Mouse (Mus musculus): ENCODE data around the gene Rps21. TPM values are rescaled to one million over a fixed set of nuclear protein-coding genes. Genes with fewer than 3 reads are reported as not detected.

Gene Rps21
- total and polyA plus RNA-seq, 2 experiments = 713 to 880 TPM

DNA sequence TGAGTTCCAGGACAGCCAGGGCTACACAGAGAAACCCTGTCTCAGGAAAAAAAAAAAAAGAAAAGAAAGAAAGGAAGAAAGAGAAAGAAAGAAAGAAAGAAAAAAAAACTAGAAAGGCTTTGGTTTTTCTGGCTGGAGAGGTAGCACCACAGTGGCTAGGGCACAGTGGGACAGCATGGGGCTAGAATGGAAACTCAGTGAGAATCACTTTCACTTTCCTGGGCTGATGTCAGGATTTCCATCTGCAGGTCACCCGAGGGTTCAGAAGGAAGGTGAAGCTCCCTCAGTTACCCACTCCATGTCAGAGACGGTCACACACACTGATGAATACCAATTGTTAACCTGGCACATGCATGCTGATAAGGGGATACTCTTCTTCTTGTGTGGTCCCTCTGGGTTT, 50.5 kb downstream of the Rps21 start:
- no peak overlapping the region for H3K9ac ChIP-seq (ENCODE audit: low read depth, low read length)
- no peak overlapping the region for H3K4me3 ChIP-seq (ENCODE audit: insufficient read depth, low read depth, low read length)
- no peaks in the 10 kb centered on the region for H3K79me2 ChIP-seq (ENCODE audit: control insufficient read depth, insufficient read depth, low read length)
- H3K27me3 ChIP-seq (ENCODE audit: control insufficient read depth, insufficient read depth, low read length) = no peaks in the 10 kb centered on the region
- no peak overlapping the region for H3K27ac ChIP-seq (replicated peaks; ENCODE audit: insufficient read depth, low read depth, low read length)
- no peak for TF ChIP-seq POLR2A (IDR thresholded peaks at IDR 0.05; ENCODE audit: extremely low read depth, insufficient read depth, low read length)
- H3K36me3 ChIP-seq (ENCODE audit: control insufficient read depth, insufficient read depth, low read length) = no peaks in the 10 kb centered on the region
- WGBS = 56% methylated on average over 2 of the region's 2 CpGs
- H3K4me1 ChIP-seq (ENCODE audit: control insufficient read depth, insufficient read depth, low read length) = no peaks in the 10 kb centered on the region
- DNase-seq (ENCODE audit: extremely low read depth, low read depth, low spot score) = no peak

Other genes with a start within 250 kb of the Rps21 start
- gene Lsm14b, start 232.4 kb upstream of the Rps21 start, total RNA-seq (2014; rRNA removed) = 15.0 and 19.3 TPM in 2 replicates
- 14.5 and 15.4 TPM in 2 replicates for gene Lsm14b, start 232.4 kb upstream of the Rps21 start, polyA plus RNA-seq (2012; rRNA removed)
- gene Psma7, start 214.9 kb upstream of the Rps21 start, total RNA-seq (2014; rRNA removed) = 191 and 199 TPM in 2 replicates
- 155 and 160 TPM in 2 replicates for gene Psma7, start 214.9 kb upstream of the Rps21 start, polyA plus RNA-seq (2012; rRNA removed)
- gene Ss18l1, start 214.9 kb upstream of the Rps21 start, total RNA-seq (2014; rRNA removed) = 2.0 and 2.3 TPM in 2 replicates
- gene Ss18l1, start 214.9 kb upstream of the Rps21 start, polyA plus RNA-seq (2012; rRNA removed) = 3.8 and 4.6 TPM in 2 replicates
- 19.6 and 22.4 TPM in 2 replicates for gene Mtg2, start 186.8 kb upstream of the Rps21 start, total RNA-seq (2014; rRNA removed)
- 15.6 and 17.8 TPM in 2 replicates for gene Mtg2, start 186.8 kb upstream of the Rps21 start, polyA plus RNA-seq (2012; rRNA removed)
- 0.07 TPM in 1 of 2 replicates, not detected in the other for gene Hrh3, start 152.9 kb upstream of the Rps21 start, total RNA-seq (2014; rRNA removed)
- gene Hrh3, start 152.9 kb upstream of the Rps21 start, polyA plus RNA-seq (2012; rRNA removed) = not detected in 2 replicates
- 21.4 and 21.9 TPM in 2 replicates for gene Osbpl2, start 138.1 kb upstream of the Rps21 start, total RNA-seq (2014; rRNA removed)
- gene Osbpl2, start 138.1 kb upstream of the Rps21 start, polyA plus RNA-seq (2012; rRNA removed) = 14.0 and 15.0 TPM in 2 replicates
- 30.7 and 37.1 TPM in 2 replicates for gene Adrm1, start 85.9 kb upstream of the Rps21 start, total RNA-seq (2014; rRNA removed)
- 95.4 and 107 TPM in 2 replicates for gene Adrm1, start 85.9 kb upstream of the Rps21 start, polyA plus RNA-seq (2012; rRNA removed)
- gene Lama5, start 31.5 kb upstream of the Rps21 start, total RNA-seq (2014; rRNA removed) = 0.65 and 0.74 TPM in 2 replicates
- 1.6 and 4.0 TPM in 2 replicates for gene Lama5, start 31.5 kb upstream of the Rps21 start, polyA plus RNA-seq (2012; rRNA removed)
- gene Cables2, start 16.1 kb downstream of the Rps21 start, total RNA-seq (2014; rRNA removed) = 8.9 and 10.3 TPM in 2 replicates
- gene Cables2, start 16.1 kb downstream of the Rps21 start, polyA plus RNA-seq (2012; rRNA removed) = 29.2 and 29.5 TPM in 2 replicates
- not detected in 2 replicates for gene Rbbp8nl, start 32.5 kb downstream of the Rps21 start, total RNA-seq (2014; rRNA removed)
- gene Rbbp8nl, start 32.5 kb downstream of the Rps21 start, polyA plus RNA-seq (2012; rRNA removed) = not detected in 2 replicates
- 0.09 TPM in 1 of 2 replicates, not detected in the other for gene Gata5, start 77.3 kb downstream of the Rps21 start, total RNA-seq (2014; rRNA removed)
- gene Gata5, start 77.3 kb downstream of the Rps21 start, polyA plus RNA-seq (2012; rRNA removed) = 0.09 and 0.16 TPM in 2 replicates
- 0.09 and 0.20 TPM in 2 replicates for gene Slco4a1, start 198.9 kb downstream of the Rps21 start, total RNA-seq (2014; rRNA removed)
- gene Slco4a1, start 198.9 kb downstream of the Rps21 start, polyA plus RNA-seq (2012; rRNA removed) = 0.42 and 0.46 TPM in 2 replicates
- gene Ntsr1, start 242.6 kb downstream of the Rps21 start, total RNA-seq (2014; rRNA removed) = not detected in 2 replicates
- not detected in 2 replicates for gene Ntsr1, start 242.6 kb downstream of the Rps21 start, polyA plus RNA-seq (2012; rRNA removed)